Mouse (Mus musculus) midbrain, embryonic 13.5 days (tissue): ENCODE measurements around the gene Filip1. TPM values are rescaled to one million over a fixed set of nuclear protein-coding genes. Genes with fewer than 3 reads are reported as not detected.

ENCODE experiments used
- ATAC-seq: fragments of 200-750 bp; cut with Nextera tagmentation; 2 replicates; pipeline ENCODE4 v1.8.0; 2017; ENCODE audit warnings: mild to moderate bottlenecking, moderate TSS enrichment, moderate library complexity
- H3K27ac ChIP-seq: fragments of 300-500 bp; sonication (generic); 2 replicates; pipeline ENCODE4 v1.5.1; 2015; ENCODE audit warnings: inconsistent platforms, mild to moderate bottlenecking, moderate library complexity
- H3K27me3 ChIP-seq: fragments of 300-500 bp; sonication (generic); 2 replicates; pipeline ENCODE4 v1.6.1; 2015; ENCODE audit warnings: mild to moderate bottlenecking, inconsistent platforms
- H3K36me3 ChIP-seq: fragments of 300-500 bp; sonication (generic); 2 replicates; pipeline ENCODE4 v1.6.1; 2015; ENCODE audit warnings: mild to moderate bottlenecking, inconsistent platforms
- H3K4me1 ChIP-seq: fragments of 300-500 bp; sonication (generic); replicated peaks from 2 replicates; pipeline ENCODE4 v1.6.1; 2015; ENCODE audit warnings: inconsistent platforms
- H3K4me2 ChIP-seq: fragments of 300-500 bp; sonication (generic); replicated peaks from 2 replicates; pipeline ENCODE4 v1.6.1; 2015; ENCODE audit warnings: moderate library complexity, mild to moderate bottlenecking, inconsistent platforms
- H3K4me3 ChIP-seq: fragments of 300-500 bp; sonication (generic); replicated peaks from 2 replicates; pipeline ENCODE4 v1.5.1; 2015; ENCODE audit warnings: mild to moderate bottlenecking, inconsistent platforms
- H3K9ac ChIP-seq: fragments of 300-500 bp; sonication (generic); replicated peaks from 2 replicates; pipeline ENCODE4 v1.6.1; 2015; ENCODE audit warnings: mild to moderate bottlenecking, inconsistent platforms
- H3K9me3 ChIP-seq: fragments of 300-500 bp; sonication (generic); 2 replicates; pipeline ENCODE4 v1.6.1; 2016; ENCODE audit warnings: mild to moderate bottlenecking, inconsistent platforms
- WGBS: fragments of 180-500 bp; shearing (Covaris S2); methylation state at CpG from one replicate; pipeline ENCODE4 v1.1.7; 2015; 5-methylcytosine and 5-hydroxymethylcytosine counted together
- polyA plus RNA-seq: library from polyadenylated mRNA; unstranded; fragments of >200 nt; fragmentation: Nextera tagmentation; extraction: Ambion mirVana; gene quantifications from 2 replicates; pipeline ENCODE4 v1.2.1, GENCODE M21; 2015

Filip1 gene
- polyA plus RNA-seq, 1 experiment from 2014 or later = 5.0 TPM

DNA sequence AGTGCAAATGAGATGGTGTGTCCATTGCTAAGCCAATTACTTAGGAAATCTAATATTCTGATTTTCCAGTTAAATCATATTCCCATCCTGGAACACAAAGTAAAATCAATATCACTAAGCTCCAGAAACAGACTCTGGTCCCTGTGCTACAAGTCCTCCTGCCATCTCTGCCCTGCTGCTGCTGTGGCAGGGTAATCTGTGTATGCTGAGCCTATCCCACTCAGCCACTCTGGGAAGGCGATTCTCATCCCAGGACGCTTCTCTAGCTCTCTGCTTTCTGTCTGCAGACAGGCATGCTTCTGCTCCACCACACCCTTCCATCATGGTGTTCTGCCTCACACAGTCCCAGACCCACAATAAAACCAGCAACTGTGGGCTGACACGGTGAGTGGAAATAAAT, 7.8 kb upstream of the Filip1 start:
- ATAC-seq = no peak
- no peaks in the 10 kb centered on the region for H3K36me3 ChIP-seq
- no peak overlapping the region for H3K9ac ChIP-seq
- no peaks in the 10 kb centered on the region for H3K27me3 ChIP-seq
- no peak overlapping the region for H3K4me2 ChIP-seq
- WGBS = 65% methylated on average over 3 of the region's 3 CpGs
- no peaks in the 10 kb centered on the region for H3K9me3 ChIP-seq
- no peak overlapping the region for H3K4me3 ChIP-seq
- H3K27ac ChIP-seq = no peak overlapping the region
- H3K4me1 ChIP-seq = no peaks in the 10 kb centered on the region

GRCm38 (mm10) chr9:80012016-80012415, 635 bp downstream of the Filip1 start:
- Histone ChIP-seq H3K36me3 (no peaks in the 10 kb centered on the region), H3K4me1 (no peaks in the 10 kb centered on the region), H3K4me3 (no peak overlapping the region), H3K27me3 (no peaks in the 10 kb centered on the region), H3K9ac (no peak overlapping the region), H3K4me2 (no peak overlapping the region), H3K9me3 (no peaks in the 10 kb centered on the region), H3K27ac (no peak overlapping the region)
- ATAC-seq = no peak
- 89% methylated on average over 13 of the region's 13 CpGs for WGBS

GRCm38 (mm10) chr9:80002394-80003188, 10.1 kb downstream of the Filip1 start:
- Histone ChIP-seq H3K4me1 (no peaks in the 10 kb centered on the region), H3K9me3 (no peaks in the 10 kb centered on the region), H3K27me3 (no peaks in the 10 kb centered on the region), H3K27ac (no peak overlapping the region), H3K4me2 (no peak overlapping the region), H3K4me3 (no peak overlapping the region), H3K36me3 (no peaks in the 10 kb centered on the region), H3K9ac (no peak overlapping the region)
- peak; percentile 79 for ATAC-seq
- WGBS = 35% methylated on average over 14 of the region's 14 CpGs

DNA sequence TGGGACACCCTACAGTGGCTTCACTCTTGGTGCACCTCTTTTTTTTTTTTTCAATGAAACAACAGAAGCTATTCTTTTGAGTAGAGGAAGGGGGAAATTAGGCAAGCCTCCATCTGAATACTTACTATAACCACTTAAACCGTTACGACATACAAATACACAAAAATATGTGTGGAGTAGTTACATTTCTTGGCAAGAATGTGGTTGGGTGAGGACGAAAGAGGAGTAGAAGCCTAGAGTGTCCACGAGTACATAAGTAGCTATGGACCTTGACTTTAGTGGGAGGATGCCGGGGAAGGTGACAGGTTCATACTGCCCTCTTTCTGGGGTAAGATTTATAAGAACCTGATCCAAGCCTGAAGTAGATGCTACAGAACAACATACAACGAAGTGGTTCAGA, 15.4 kb downstream of the Filip1 start:
- H3K27ac ChIP-seq = no peak overlapping the region
- no peaks in the 10 kb centered on the region for H3K27me3 ChIP-seq
- ATAC-seq = no peak
- H3K4me1 ChIP-seq = no peaks in the 10 kb centered on the region
- H3K9ac ChIP-seq = no peak overlapping the region
- no peaks in the 10 kb centered on the region for H3K9me3 ChIP-seq
- no peak overlapping the region for H3K4me2 ChIP-seq
- no peaks in the 10 kb centered on the region for H3K36me3 ChIP-seq
- WGBS = 94% methylated on average over 6 of the region's 6 CpGs
- no peak overlapping the region for H3K4me3 ChIP-seq

DNA sequence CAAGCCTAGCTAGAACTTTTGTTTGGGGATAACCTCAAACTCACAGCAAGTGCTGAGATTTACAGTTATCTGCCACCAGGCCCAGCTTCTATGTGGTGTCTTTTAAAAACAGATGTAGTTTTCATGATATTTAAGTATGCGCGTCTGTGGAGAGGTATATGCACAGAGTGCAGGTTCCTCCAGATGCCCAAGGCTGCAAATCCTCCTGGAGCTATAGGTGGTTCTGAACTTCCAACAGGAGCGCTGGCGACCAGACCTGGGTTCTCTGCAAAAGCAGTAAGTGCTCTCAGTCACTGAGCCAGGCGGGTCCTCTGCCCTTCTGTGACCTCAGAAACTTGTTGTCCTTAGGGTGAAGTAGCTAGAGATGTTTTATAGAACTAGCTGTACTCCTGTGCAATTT, 18.4 kb downstream of the Filip1 start:
- Histone ChIP-seq H3K9me3 (no peaks in the 10 kb centered on the region), H3K4me1 (no peaks in the 10 kb centered on the region), H3K27me3 (no peaks in the 10 kb centered on the region), H3K36me3 (no peaks in the 10 kb centered on the region), H3K4me3 (no peak overlapping the region), H3K27ac (no peak overlapping the region), H3K4me2 (no peak overlapping the region), H3K9ac (no peak overlapping the region)
- ATAC-seq = no peak
- 93% methylated on average over 5 of the region's 5 CpGs for WGBS

DNA sequence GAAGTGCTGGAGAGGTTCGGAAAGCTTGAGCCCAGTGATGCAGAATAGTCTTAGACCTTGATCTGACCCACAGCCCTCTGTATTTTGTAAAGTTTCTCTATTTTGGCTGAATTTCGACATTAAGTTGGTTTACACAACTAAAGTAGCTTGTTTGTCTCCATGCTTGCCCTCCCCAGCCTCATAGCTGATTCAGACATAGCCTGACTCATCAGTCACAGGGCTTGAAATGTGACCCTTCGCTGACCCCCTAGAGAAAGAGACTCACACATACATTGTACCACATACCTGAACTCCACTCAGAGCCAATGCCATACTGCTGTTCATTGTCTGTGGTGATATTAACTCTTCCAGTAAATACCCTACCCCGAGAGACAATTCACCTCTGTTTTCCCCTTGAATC, 19.6 kb downstream of the Filip1 start:
- Histone ChIP-seq H3K27me3 (no peaks in the 10 kb centered on the region), H3K4me2 (no peak overlapping the region), H3K4me1 (no peaks in the 10 kb centered on the region), H3K4me3 (no peak overlapping the region), H3K27ac (no peak overlapping the region), H3K9me3 (no peaks in the 10 kb centered on the region), H3K9ac (no peak overlapping the region), H3K36me3 (no peaks in the 10 kb centered on the region)
- no peak for ATAC-seq
- WGBS = 83% methylated on average over 4 of the region's 4 CpGs

DNA sequence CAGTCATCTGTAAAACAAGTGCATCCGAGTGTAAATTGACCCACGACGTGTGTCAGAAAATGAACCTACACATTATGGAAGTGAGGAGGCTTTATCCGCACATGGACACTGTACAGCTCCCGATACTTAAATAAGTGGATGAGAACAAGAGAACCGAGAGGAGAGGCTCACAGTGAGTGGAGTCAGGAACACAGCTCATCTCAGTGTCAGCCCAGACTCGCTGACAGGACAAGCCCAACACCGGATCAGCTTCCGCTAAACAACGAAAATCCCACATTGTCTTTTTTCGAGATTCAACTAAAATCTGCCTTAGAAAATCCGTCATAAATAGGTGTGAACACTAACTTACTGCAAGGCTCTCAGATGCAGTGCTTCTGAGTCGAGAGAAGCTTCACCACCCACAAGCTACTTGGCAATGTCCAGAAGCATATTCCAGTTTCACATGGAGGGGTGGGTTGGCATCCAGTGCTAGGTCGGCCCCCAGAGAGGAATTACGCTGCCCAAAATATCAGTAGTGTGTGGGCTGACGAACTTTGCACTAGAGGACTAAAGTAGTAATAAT, 22.1 kb downstream of the Filip1 start:
- ATAC-seq = no peak
- 78% methylated on average over 16 of the region's 16 CpGs for WGBS
- Histone ChIP-seq H3K27me3 (no peaks in the 10 kb centered on the region), H3K9me3 (no peaks in the 10 kb centered on the region), H3K4me1 (no peaks in the 10 kb centered on the region), H3K9ac (no peak overlapping the region), H3K4me3 (no peak overlapping the region), H3K4me2 (no peak overlapping the region), H3K36me3 (no peaks in the 10 kb centered on the region), H3K27ac (no peak overlapping the region)

GRCm38 (mm10) chr9:79989703-79990102, 22.9 kb downstream of the Filip1 start:
- H3K4me3 ChIP-seq = no peak overlapping the region
- no peak overlapping the region for H3K9ac ChIP-seq

DNA sequence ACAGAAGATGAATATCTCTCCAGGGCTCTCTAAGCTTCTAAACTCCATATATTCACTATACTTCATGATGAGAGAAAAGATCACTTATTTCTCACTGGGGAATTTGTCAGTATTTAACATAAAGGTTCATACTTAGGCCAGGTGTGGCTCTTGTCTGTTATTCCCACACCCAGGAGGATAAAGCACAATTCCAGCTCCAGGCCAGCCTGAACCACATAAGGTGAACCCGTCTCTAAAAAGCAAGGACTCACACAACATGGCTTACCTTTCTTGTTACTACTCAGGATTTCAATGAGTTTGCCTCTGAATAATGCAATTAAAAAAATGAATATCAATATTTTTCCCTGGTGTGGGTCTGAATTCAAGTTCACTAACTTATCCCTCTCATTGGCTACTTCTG, 23.6 kb downstream of the Filip1 start:
- H3K27me3 ChIP-seq = no peaks in the 10 kb centered on the region
- WGBS = 94% methylated on average over 1 of the region's 1 CpGs

More at GRCm38 (mm10) chr9:79989703-79990102, 22.9 kb downstream of the Filip1 start:
- WGBS = 93% methylated on average over 1 of the region's 1 CpGs
- H3K4me1 ChIP-seq = no peaks in the 10 kb centered on the region
- ATAC-seq = no peak
- no peaks in the 10 kb centered on the region for H3K9me3 ChIP-seq
- no peaks in the 10 kb centered on the region for H3K27me3 ChIP-seq
- H3K36me3 ChIP-seq = no peaks in the 10 kb centered on the region
- H3K27ac ChIP-seq = no peak overlapping the region
- no peak overlapping the region for H3K4me2 ChIP-seq

DNA sequence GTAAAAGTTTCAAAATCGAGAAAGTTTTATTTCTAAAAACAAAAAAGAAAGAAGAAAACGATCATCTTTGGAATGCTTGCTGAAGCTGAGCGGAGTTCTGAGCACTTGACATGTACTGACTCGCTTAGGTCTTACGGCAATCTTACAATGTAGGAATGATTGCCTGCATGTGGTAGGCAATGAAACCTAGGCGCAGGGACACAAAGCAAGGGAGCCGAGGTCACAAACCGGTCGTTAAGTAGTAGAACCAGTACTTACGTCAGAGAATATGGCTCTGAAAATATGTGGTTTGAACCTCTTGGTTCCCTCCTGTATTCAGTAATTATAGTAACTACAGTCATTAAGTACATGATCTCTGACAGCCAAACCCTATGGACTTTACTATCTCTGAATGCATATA, 29.4 kb downstream of the Filip1 start:
- no peak for ATAC-seq
- no peak overlapping the region for H3K9ac ChIP-seq
- H3K4me3 ChIP-seq = no peak overlapping the region
- no peak overlapping the region for H3K4me2 ChIP-seq
- no peaks in the 10 kb centered on the region for H3K36me3 ChIP-seq
- no peaks in the 10 kb centered on the region for H3K9me3 ChIP-seq
- no peaks in the 10 kb centered on the region for H3K27me3 ChIP-seq
- 0 out of 2 replicates have a peak, but pooled peaks cover 1% of the 10 kb centered on the region for H3K4me1 ChIP-seq
- H3K27ac ChIP-seq = no peak overlapping the region
- WGBS = 92% methylated on average over 10 of the region's 10 CpGs

More for the DNA sequence above, 23.6 kb downstream of the Filip1 start:
- Histone ChIP-seq H3K9me3 (no peaks in the 10 kb centered on the region), H3K27ac (no peak overlapping the region), H3K4me1 (no peaks in the 10 kb centered on the region), H3K4me2 (no peak overlapping the region), H3K9ac (no peak overlapping the region), H3K4me3 (no peak overlapping the region), H3K36me3 (no peaks in the 10 kb centered on the region)
- no peak for ATAC-seq

GRCm38 (mm10) chr9:79979274-79979673, 33.4 kb downstream of the Filip1 start:
- no peak overlapping the region for H3K9ac ChIP-seq
- no peak overlapping the region for H3K27ac ChIP-seq
- no peaks in the 10 kb centered on the region for H3K36me3 ChIP-seq
- H3K4me2 ChIP-seq = no peak overlapping the region
- peaks cover 12% of the 10 kb centered on the region; the same call in 1 of the 2 replicates for H3K4me1 ChIP-seq
- WGBS = 83% methylated on average over 2 of the region's 2 CpGs
- H3K9me3 ChIP-seq = no peaks in the 10 kb centered on the region
- no peaks in the 10 kb centered on the region for H3K27me3 ChIP-seq
- H3K4me3 ChIP-seq = no peak overlapping the region
- ATAC-seq = 0 out of 2 replicates have a peak, but pooled peaks have one; percentile 40

GRCm38 (mm10) chr9:79978228-79979024, 34.2 kb downstream of the Filip1 start:
- Histone ChIP-seq H3K9me3 (no peaks in the 10 kb centered on the region), H3K4me2 (0 out of 2 replicates have a peak overlapping the region, but pooled peaks have one; percentile 37), H3K9ac (no peak overlapping the region), H3K27ac (no peak overlapping the region), H3K36me3 (no peaks in the 10 kb centered on the region), H3K27me3 (no peaks in the 10 kb centered on the region), H3K4me3 (no peak overlapping the region), H3K4me1 (peaks cover 12% of the 10 kb centered on the region; the same call in 1 of the 2 replicates)
- 90% methylated on average over 12 of the region's 12 CpGs for WGBS
- no peak for ATAC-seq
